Mouse (Mus musculus) liver (tissue): ENCODE data around the gene Cst11.
A peak's percentile ranks its signal among the peaks of the same experiment; 100 is the strongest.
"Not testable (repeated sequence)": the region's sequence is repeated elsewhere in the genome, so short reads cannot be mapped to it uniquely, and the experiment has no call there.

Experiments used
- DNase-seq: peaks from one replicate; pipeline ENCODE4 v3.0.0-alpha.2; 2020; ENCODE audit warnings: mixed read lengths

The Cst11 gene

GRCm38 (mm10) chr2:148771397-148771796 lies at the start of gene Cst11:
TSS of gene Cst11 (minus strand) at chr2:148771497.
- DNase-seq, result not testable (repeated sequence)

GRCm38 (mm10) chr2:148819909-148820308 lies 48.6 kb upstream of the Cst11 start, which contains the start of gene Cst13:
TSS of gene Cst13 (plus strand) at chr2:148820081.
- no peak for DNase-seq

DNA sequence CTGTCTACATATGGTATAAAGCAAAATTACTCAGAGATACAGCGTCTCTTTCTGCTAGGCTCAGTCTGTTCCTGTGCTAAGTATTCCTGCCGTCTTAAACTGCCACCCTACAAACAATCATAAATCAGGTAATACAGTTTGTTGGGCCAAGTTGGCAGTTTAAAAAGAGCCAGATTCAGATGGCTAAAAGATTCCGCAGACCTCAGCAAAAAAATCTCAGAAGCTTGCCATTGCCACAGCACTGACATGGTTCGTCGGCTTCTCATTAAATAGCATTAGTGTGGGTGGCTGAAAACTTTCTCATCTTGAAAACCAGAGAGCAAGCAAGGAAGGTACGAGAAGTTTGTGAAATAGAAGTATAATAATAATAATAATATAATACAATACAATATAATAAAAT lies 35.4 kb upstream of the Cst11 start:
- DNase-seq, result no peak

- DNase-seq, result no peak
Measured at GRCm38 (mm10) chr2:148801491-148801921, 30.2 kb upstream of the Cst11 start.

GRCm38 (mm10) chr2:148798485-148798884 lies 27.2 kb upstream of the Cst11 start, which contains the start of gene Cst8:
TSS of gene Cst8 (plus strand) at chr2:148798785.
- DNase-seq, result no peak

- no peak for DNase-seq
Measured at GRCm38 (mm10) chr2:148789142-148789541, 17.8 kb upstream of the Cst11 start, which contains the start of gene Cst12. TSS of gene Cst12 (plus strand) at chr2:148789361.

GRCm38 (mm10) chr2:148781709-148782108 lies 10.4 kb upstream of the Cst11 start, which contains the start of gene 8030411F24Rik:
TSS of gene 8030411F24Rik (plus strand) at chr2:148782009.
- no peak for DNase-seq

GRCm38 (mm10) chr2:148763648-148764388 lies 7.5 kb downstream of the Cst11 start:
- no peak for DNase-seq

DNA sequence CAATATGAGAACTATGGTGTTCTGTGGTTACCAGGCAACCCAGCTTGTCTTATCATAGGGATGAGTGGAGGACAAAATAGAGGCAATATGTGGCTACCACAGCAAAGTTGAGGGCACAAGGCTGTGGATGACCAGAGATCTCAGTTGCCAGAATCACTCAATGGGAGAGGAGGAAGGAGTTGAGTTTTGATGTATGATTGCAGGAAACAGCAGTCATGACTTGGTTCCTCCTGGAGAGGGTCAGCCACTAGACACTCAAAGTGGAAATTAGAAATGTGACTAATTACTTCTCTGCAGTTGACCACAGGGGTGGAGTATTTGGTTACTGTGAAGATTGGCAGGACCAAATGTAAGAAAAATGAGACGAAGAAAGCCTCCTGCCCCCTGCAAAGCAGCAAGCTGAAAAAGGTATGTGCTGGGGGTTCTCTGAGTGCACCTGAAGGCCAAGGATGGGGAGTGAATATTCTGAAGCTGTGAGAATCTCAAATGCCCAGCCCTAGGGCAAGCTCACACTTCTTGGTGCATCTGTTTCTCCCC lies 16.9 kb downstream of the Cst11 start:
- no peak for DNase-seq

DNA sequence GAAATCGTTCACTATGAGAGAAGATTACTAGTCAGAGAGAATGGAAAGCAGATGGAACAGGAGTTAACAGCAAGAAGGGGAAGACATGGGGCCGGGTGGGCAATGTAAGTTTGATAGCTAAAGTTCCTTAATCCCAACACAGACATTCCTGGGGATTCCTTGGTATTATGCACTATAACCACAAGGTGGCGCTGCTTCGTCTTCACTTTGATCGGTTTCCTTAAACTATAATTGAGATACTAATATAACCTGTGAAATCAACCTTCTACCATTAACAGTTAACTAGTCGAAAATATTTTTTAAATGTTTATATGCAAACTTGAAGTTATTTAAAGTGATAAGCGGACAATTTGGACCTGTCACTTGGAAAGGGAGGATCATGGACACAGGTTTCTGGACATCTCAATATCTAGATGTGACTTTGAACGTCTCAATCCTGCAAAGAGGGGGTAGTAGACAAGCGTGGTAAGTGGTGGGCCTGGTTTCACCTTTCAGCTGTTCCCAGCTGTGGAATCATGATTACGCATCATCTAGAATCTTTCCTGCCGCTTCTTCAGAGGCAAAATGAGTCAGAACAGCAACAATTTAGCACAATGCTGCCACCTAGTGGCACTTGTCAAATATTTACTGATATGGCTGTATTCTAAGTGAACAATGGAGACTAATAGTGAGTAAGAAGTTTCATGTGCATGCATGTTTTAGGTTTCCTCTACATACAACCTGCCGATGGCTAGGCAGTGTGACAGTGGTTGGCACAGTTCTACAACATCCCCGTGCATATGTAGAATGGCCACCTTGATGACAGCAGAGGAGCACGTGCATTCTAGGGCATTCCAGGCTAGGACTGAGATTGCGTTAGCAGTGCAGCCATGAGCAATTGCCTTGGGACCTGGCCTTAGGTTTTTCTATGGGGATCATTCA lies 19.1 kb downstream of the Cst11 start:
- peak; percentile 64 for DNase-seq

DNA sequence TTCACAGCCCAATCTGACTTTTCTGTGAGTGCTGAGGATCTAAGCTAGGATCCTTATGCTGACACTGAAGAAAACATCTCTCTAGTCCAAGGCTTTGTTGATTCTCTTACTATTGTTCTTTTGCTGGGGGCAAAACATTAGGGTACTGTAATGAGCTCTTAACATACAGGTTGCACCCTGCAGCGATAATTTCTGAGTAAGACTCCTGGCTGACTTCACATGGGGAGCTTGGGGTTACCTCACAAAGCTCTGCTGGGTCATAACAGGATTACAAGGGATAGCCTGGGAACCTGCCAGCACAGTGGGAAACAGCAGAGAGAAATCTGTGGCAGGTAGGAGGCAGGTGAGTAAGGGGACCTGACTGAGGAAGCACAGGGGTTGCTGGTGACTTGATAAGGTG lies 21.2 kb downstream of the Cst11 start, which contains the start of gene Cstl1:
TSS of gene Cstl1 (plus strand) at position 301 of the 400 bp plus-strand sequence.
- no peak for DNase-seq

DNA sequence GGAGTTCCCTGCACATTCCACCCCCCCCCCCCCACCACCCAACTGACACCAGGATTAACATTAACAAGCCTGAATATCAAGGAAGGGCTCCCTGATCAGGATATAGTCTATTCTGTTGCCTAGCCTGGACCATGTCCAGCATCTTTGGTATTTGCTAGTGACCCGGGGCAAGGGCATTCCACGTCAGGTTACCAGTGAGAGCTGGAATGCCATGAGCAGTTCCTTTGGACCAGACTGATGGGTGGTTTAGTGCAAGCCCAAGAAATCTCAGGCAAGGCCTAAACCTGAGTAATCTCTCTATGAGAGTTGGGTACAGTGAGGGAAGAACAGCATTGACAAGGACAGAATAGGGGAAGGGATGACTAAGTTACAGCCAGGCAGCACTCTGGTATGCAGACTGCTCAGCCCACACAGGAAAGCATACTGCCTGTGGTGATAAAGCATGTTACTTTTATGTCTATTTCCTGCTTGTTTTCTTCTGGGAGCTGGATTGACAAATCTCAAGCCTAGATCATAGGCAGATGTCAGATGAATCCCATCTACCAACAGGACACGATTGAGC lies 27.4 kb downstream of the Cst11 start:
- no peak for DNase-seq

DNA sequence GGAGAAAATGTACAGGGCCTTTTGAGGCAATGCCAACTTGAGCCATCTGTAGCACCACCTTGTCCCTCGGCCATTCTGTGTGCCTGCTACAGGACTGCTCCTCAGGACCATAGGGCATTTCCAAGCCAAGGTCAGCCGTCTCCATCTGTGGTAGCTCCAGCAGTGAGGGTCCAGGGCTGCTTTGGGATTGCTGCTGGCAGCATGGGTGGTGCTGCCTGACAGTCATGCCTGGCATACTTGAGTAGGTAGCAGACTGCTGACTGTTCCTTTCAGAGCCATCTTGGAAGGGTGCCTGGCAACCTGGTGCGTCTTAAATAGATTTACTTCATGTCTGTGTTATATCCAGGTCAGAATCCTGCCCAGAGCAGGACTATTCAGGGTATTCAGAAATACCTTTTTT lies 28.3 kb downstream of the Cst11 start:
- no peak for DNase-seq

DNA sequence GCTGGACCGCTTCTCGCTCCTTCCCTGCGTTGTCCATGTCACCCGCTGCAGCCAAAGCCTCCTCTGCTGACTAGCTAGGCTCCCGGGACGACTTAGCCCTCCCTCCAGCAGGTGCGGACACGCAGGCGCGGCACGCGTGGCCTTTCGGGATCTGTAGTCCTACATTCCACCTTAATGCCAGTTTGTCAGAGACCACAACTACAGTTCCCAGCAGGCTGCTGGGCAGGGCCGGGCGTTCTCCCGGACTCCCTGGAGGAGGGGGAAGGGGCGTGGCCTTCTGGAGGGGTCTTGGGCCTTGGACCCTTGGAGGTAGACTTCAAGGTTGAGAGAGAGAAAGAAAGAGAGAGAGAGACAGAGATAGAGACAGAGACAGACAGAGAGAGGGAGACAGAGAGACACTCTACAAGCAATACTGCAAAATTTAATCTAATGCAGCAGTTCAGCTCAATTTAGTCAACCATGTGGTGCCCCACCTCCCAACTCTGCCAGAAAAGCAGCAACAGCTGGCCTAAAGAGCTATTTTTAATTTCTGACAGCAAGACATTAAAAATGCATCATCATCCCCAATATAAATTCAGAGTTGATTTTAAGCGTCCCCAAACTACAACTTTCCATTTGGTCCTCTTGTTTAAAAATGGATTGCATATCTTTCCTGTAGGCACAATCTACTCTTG lies 38.8 kb downstream of the Cst11 start, which contains the start of gene Napb:
TSS of gene Napb (minus strand) at position 141 of the 674 bp plus-strand sequence.
- peak; percentile 85 for DNase-seq

GRCm38 (mm10) chr2:148731614-148732326 lies 39.5 kb downstream of the Cst11 start:
- DNase-seq, result no peak

DNA sequence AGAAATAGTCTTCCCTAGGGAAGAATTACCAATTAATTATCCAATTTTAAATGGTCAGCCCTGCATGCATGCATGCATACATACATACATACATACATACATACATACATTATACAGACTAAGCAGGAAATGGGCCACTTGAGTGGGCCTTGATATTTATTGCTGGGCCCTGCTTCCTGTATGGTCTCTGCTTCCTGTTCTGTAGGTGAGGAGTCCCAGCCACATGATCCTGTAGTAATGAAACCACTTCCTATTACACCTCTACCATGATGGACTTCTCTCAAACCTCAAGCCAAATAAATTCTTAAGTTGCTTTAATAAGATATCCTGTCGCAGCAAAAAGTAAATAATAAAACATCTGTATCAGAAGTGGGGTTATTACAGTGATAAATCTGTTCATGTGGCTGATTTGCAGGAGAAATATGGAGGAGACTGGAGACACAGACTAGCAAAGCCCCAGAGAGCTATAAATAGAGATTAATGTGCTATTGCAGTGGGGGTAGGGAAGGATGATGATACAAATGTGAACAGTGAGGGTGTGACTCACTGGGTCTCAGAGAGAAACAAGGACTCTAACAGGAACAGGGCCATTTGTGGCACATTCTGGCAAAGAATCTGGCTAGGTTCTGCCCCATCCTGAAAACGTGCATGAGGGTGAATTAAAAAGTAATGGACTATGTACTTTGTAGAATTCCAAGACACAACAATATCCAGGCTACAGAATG lies 51.9 kb downstream of the Cst11 start:
- DNase-seq, result no peak
